Mouse (Mus musculus) liver, embryonic 14.5 days (tissue): Measurements from ENCODE around the gene Pam. TPM values are rescaled to one million over a fixed set of nuclear protein-coding genes. Genes with fewer than 3 reads are reported as not detected.

Experiments used
- ATAC-seq: fragments of 200-750 bp; cut with Nextera tagmentation; 2 replicates; pipeline ENCODE4 v1.8.0; 2017; ENCODE audit warnings: moderate number of reproducible peaks, mild to moderate bottlenecking, moderate library complexity; ENCODE audit not compliant: insufficient read depth
- DNase-seq, 3 experiments: peaks; one replicate each; pipeline ENCODE4 v3.0.0-alpha.2; 2012 to 2013; ENCODE audit warnings: low read depth in 3 of 3, low spot score in 3 of 3
- H3K27ac ChIP-seq: fragments of 300-500 bp; sonication (generic); 2 replicates; pipeline ENCODE4 v1.5.1; 2014; ENCODE audit warnings: moderate library complexity, mild to moderate bottlenecking, control low read depth, inconsistent platforms
- H3K27me3 ChIP-seq: fragments of 300-500 bp; sonication (generic); 2 replicates; pipeline ENCODE4 v1.6.1; 2014; ENCODE audit warnings: mild to moderate bottlenecking, low read length, moderate library complexity; ENCODE audit not compliant: control insufficient read depth, insufficient read depth
- H3K36me3 ChIP-seq: fragments of 300-500 bp; sonication (generic); replicated peaks from 2 replicates; pipeline ENCODE4 v1.6.1; 2014; ENCODE audit warnings: low read depth; ENCODE audit not compliant: control insufficient read depth, insufficient read depth
- H3K4me1 ChIP-seq, 2 experiments: fragments of 200-500 bp in 1 of 2; fragments of 300-500 bp in 1 of 2; sonication (generic) in 1 of 2; replicated peaks; 2 replicates each; pipeline ENCODE4 v1.6.1; 2012 to 2014; ENCODE audit warnings: antibody characterized with exemption in 1 of 2, inconsistent platforms in 1 of 2, low read length in 1 of 2; ENCODE audit not compliant: control insufficient read depth in 2 of 2, insufficient read depth in 2 of 2
- H3K4me2 ChIP-seq: fragments of 300-500 bp; sonication (generic); 2 replicates; pipeline ENCODE4 v1.6.1; 2014; ENCODE audit warnings: low read depth, mild to moderate bottlenecking, control low read depth, moderate library complexity
- H3K4me3 ChIP-seq, 2 experiments: fragments of 200-500 bp in 1 of 2; fragments of 300-500 bp in 1 of 2; sonication (generic) in 1 of 2; 2 replicates each; pipeline ENCODE4 v1.5.1; 2012 to 2014; ENCODE audit warnings: low read depth in 2 of 2, low read length in 2 of 2, mild to moderate bottlenecking in 2 of 2, control low read depth in 1 of 2, inconsistent platforms in 1 of 2, moderate library complexity in 1 of 2; ENCODE audit not compliant: insufficient read depth in 1 of 2
- H3K9ac ChIP-seq: fragments of 300-500 bp; sonication (generic); replicated peaks from 2 replicates; pipeline ENCODE4 v1.6.1; 2014; ENCODE audit warnings: mild to moderate bottlenecking, control low read depth, moderate library complexity
- H3K9me3 ChIP-seq: fragments of 300-500 bp; sonication (generic); 2 replicates; pipeline ENCODE4 v1.6.1; 2016; ENCODE audit warnings: low read length, mixed read lengths; ENCODE audit not compliant: control insufficient read depth
- CTCF ChIP-seq: IDR thresholded peaks from 2 replicates; pipeline ENCODE4 v1.5.1; 2016; ENCODE audit warnings: antibody characterized with exemption, low read depth, control low read depth
- EP300 ChIP-seq: IDR thresholded peaks from 2 replicates; pipeline ENCODE4 v1.6.1; 2016; ENCODE audit warnings: antibody characterized with exemption, low read depth
- WGBS: fragments of 180-500 bp; shearing (Covaris S2); extraction: QIAGEN DNeasy Blood & Tissue Kit; methylation state at CpG from one replicate; pipeline ENCODE4 v1.1.7; 2014; ENCODE audit not compliant: insufficient replicate concordance; 5-methylcytosine and 5-hydroxymethylcytosine counted together
- polyA plus RNA-seq, 2 experiments: library from polyadenylated mRNA; depleted of rRNA in 1 of 2; stranded (reverse) in 1 of 2; unstranded in 1 of 2; fragments of >200 nt; fragmentation: Nextera tagmentation in 1 of 2; extraction: Ambion mirVana in 1 of 2; gene quantifications; 2 replicates each; pipeline versions ENCODE4 v1.2.1 to v1.2.3; 2012 to 2014

The Pam gene
- polyA plus RNA-seq, 2 experiments = 5.1 to 7.6 TPM

- no peaks in the 10 kb centered on the region for H3K4me1 ChIP-seq
- DNase-seq = no peak
- WGBS = 65% methylated on average over 7 of the region's 7 CpGs
Measured at GRCm38 (mm10) chr1:97903912-97904460, 191.5 kb downstream of the Pam start.

GRCm38 (mm10) chr1:97902830-97903229, 192.6 kb downstream of the Pam start:
- Histone ChIP-seq H3K9ac (no peak overlapping the region), H3K27me3 (no peaks in the 10 kb centered on the region), H3K9me3 (no peaks in the 10 kb centered on the region), H3K4me2 (no peak overlapping the region), H3K4me1 (no peaks in the 10 kb centered on the region), H3K4me3 (no peak overlapping the region), H3K36me3 (no peaks in the 10 kb centered on the region), H3K27ac (no peak overlapping the region)
- 69% methylated on average over 7 of the region's 7 CpGs for WGBS
- DNase-seq = no peak
- ATAC-seq = no peak
- TF ChIP-seq EP300 = no peak
- no peak for TF ChIP-seq CTCF

More at GRCm38 (mm10) chr1:97903912-97904460, 191.5 kb downstream of the Pam start:
- H3K27me3 ChIP-seq = no peaks in the 10 kb centered on the region
- H3K36me3 ChIP-seq = no peaks in the 10 kb centered on the region
- no peak overlapping the region for H3K4me2 ChIP-seq
- H3K9ac ChIP-seq = no peak overlapping the region
- ATAC-seq = no peak
- no peaks in the 10 kb centered on the region for H3K9me3 ChIP-seq
- no peak overlapping the region for H3K27ac ChIP-seq
- TF ChIP-seq EP300 = no peak
- TF ChIP-seq CTCF = no peak
- no peak overlapping the region for H3K4me3 ChIP-seq

- TF ChIP-seq EP300 (no peak), CTCF (no peak)
Measured at GRCm38 (mm10) chr1:97900559-97901153, 194.8 kb downstream of the Pam start.

GRCm38 (mm10) chr1:97887511-97887910, 207.9 kb downstream of the Pam start:
- WGBS = 76% methylated on average over 9 of the region's 9 CpGs

More at GRCm38 (mm10) chr1:97900559-97901153, 194.8 kb downstream of the Pam start:
- no peak overlapping the region for H3K9ac ChIP-seq
- H3K4me1 ChIP-seq = no peaks in the 10 kb centered on the region
- no peaks in the 10 kb centered on the region for H3K9me3 ChIP-seq
- no peaks in the 10 kb centered on the region for H3K36me3 ChIP-seq
- no peak overlapping the region for H3K4me3 ChIP-seq
- H3K27me3 ChIP-seq = no peaks in the 10 kb centered on the region
- no peak overlapping the region for H3K4me2 ChIP-seq
- ATAC-seq (no peak), DNase-seq (no peak)
- H3K27ac ChIP-seq = no peak overlapping the region
- WGBS = 67% methylated on average over 7 of the region's 7 CpGs

GRCm38 (mm10) chr1:97883498-97883897, 211.9 kb downstream of the Pam start:
- Histone ChIP-seq H3K9ac (no peak overlapping the region), H3K4me3 (no peak overlapping the region), H3K9me3 (no peaks in the 10 kb centered on the region), H3K36me3 (no peaks in the 10 kb centered on the region), H3K27ac (no peak overlapping the region), H3K4me1 (no peaks in the 10 kb centered on the region), H3K4me2 (no peak overlapping the region), H3K27me3 (no peaks in the 10 kb centered on the region)
- 69% methylated on average over 7 of the region's 7 CpGs for WGBS
- ATAC-seq (no peak), DNase-seq (no peak)
- TF ChIP-seq CTCF (no peak), EP300 (no peak)

More at GRCm38 (mm10) chr1:97887511-97887910, 207.9 kb downstream of the Pam start:
- no peaks in the 10 kb centered on the region for H3K4me1 ChIP-seq
- H3K4me3 ChIP-seq = no peak overlapping the region
- no peak for ATAC-seq
- no peaks in the 10 kb centered on the region for H3K27me3 ChIP-seq
- no peak overlapping the region for H3K27ac ChIP-seq
- H3K4me2 ChIP-seq = no peak overlapping the region
- no peaks in the 10 kb centered on the region for H3K9me3 ChIP-seq
- TF ChIP-seq CTCF (no peak), EP300 (no peak)
- no peak overlapping the region for H3K9ac ChIP-seq
- no peaks in the 10 kb centered on the region for H3K36me3 ChIP-seq
- no peak for DNase-seq
